In the genomic region with DNA sequence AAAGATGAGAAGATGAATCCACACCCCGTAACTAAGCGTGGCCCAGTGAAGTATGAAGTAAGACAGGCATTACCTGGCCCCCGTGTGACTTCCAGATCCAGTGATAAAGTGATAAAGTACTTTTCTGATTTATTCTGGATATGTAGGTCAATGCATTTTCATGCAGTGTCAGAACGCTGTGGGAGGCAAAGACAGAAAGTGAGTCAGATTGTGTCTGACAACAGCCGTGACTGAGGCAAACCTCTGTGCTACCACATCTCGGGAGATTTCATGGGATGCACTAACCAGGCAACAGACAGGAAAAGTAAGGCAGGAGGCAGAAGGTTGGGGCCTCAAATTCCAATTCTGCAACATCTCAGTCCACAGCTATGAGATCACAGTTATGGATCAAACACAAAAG, we compare ENCODE assay signal across 23 mouse cellular contexts. TPM values are rescaled to one million over a fixed set of nuclear protein-coding genes. Genes with fewer than 3 reads are reported as not detected.
"Had no signal": no experiment of that assay in that cellular context is flagged by ENCODE, and none has a peak within 500 bp of the region (broad histone marks: within the 10 kb centered on the region; RNA-seq: fewer than 3 reads in every experiment).

No protein-coding gene starts in this region.

- DNase-seq: lung, adult 18-20 months; lung, embryonic 14.5 days; lung, postnatal 10 days; lung, postnatal 4 days; right cerebral cortex, postnatal 14 days; right cerebral cortex, postnatal 4 days; spleen, adult 18-20 months; thymus, adult 18-20 months; thymus, postnatal 14 days; thymus, postnatal 4 days had no signal

RNA-seq across cellular contexts. Expression of gene Vax1, which starts 24.8 kb away (rescaled TPM):
- polyA plus RNA-seq: liver, embryonic 14.5 days; liver, embryonic 16.5 days; lung, embryonic 14.5 days; lung, embryonic 16.5 days; midbrain, embryonic 14.5 days; myocyte; neural tube, embryonic 11.5 days; neural tube, embryonic 13.5 days; neural tube, embryonic 15.5 days; small intestine, adult 2 months; stomach, embryonic 14.5 days; stomach, embryonic 16.5 days; thymus, postnatal 0 days; urinary bladder, adult 2 months had no signal
